Mouse (Mus musculus): ENCODE data around the gene Cct5.

Gene Cct5

GRCm38 (mm10) chr15:31601646-31602374 is at the start of gene Cct5, which contains the start of gene Fam173b:
Cct5 (minus strand) TSS chr15:31601804.
Fam173b (plus strand) TSS chr15:31601852.
- peak; percentile 97 for DNase-seq (ENCODE audit: extremely low read depth, low read depth)

- DNase-seq (ENCODE audit: extremely low read depth, low read depth) = no peak
Measured at GRCm38 (mm10) chr15:31650821-31651220, 49.2 kb upstream of the Cct5 start.

GRCm38 (mm10) chr15:31649691-31650090 is 48.1 kb upstream of the Cct5 start:
- DNase-seq (ENCODE audit: extremely low read depth, low read depth) = no peak

GRCm38 (mm10) chr15:31647851-31648569 is 46.4 kb upstream of the Cct5 start:
- no peak for DNase-seq (ENCODE audit: extremely low read depth, low read depth)

GRCm38 (mm10) chr15:31647225-31647624 is 45.6 kb upstream of the Cct5 start:
- no peak for DNase-seq (ENCODE audit: extremely low read depth, low read depth)

GRCm38 (mm10) chr15:31636091-31636595 is 34.5 kb upstream of the Cct5 start:
- no peak for DNase-seq (ENCODE audit: extremely low read depth, low read depth)

GRCm38 (mm10) chr15:31634582-31634981 is 33.0 kb upstream of the Cct5 start:
- DNase-seq (ENCODE audit: extremely low read depth, low read depth) = no peak

GRCm38 (mm10) chr15:31632478-31632877 is 30.9 kb upstream of the Cct5 start:
- no peak for DNase-seq (ENCODE audit: extremely low read depth, low read depth)

- DNase-seq (ENCODE audit: extremely low read depth, low read depth) = no peak
Measured at GRCm38 (mm10) chr15:31631396-31631858, 29.8 kb upstream of the Cct5 start.

- DNase-seq (ENCODE audit: extremely low read depth, low read depth) = no peak
Measured at GRCm38 (mm10) chr15:31629556-31629955, 28.0 kb upstream of the Cct5 start.

- DNase-seq (ENCODE audit: extremely low read depth, low read depth) = no peak
Measured at GRCm38 (mm10) chr15:31628180-31628579, 26.6 kb upstream of the Cct5 start.

GRCm38 (mm10) chr15:31627277-31628154 is 25.9 kb upstream of the Cct5 start:
- no peak for DNase-seq (ENCODE audit: extremely low read depth, low read depth)

GRCm38 (mm10) chr15:31619521-31619920 is 17.9 kb upstream of the Cct5 start:
- DNase-seq (ENCODE audit: extremely low read depth, low read depth) = no peak

- DNase-seq (ENCODE audit: extremely low read depth, low read depth) = no peak
Measured at GRCm38 (mm10) chr15:31617261-31617660, 15.7 kb upstream of the Cct5 start.

- DNase-seq (ENCODE audit: extremely low read depth, low read depth) = no peak
Measured at GRCm38 (mm10) chr15:31614666-31615065, 13.1 kb upstream of the Cct5 start.

- DNase-seq (ENCODE audit: extremely low read depth, low read depth) = peak; percentile 67
Measured at GRCm38 (mm10) chr15:31613826-31614453, 12.3 kb upstream of the Cct5 start.

GRCm38 (mm10) chr15:31611976-31612375 is 10.4 kb upstream of the Cct5 start:
- DNase-seq (ENCODE audit: extremely low read depth, low read depth) = no peak

GRCm38 (mm10) chr15:31611027-31611426 is 9.4 kb upstream of the Cct5 start:
- DNase-seq (ENCODE audit: extremely low read depth, low read depth) = no peak

GRCm38 (mm10) chr15:31606821-31607220 is 5.2 kb upstream of the Cct5 start:
- DNase-seq (ENCODE audit: extremely low read depth, low read depth) = no peak

- no peak for DNase-seq (ENCODE audit: extremely low read depth, low read depth)
Measured at GRCm38 (mm10) chr15:31603113-31603512, 1.5 kb upstream of the Cct5 start.

- DNase-seq (ENCODE audit: extremely low read depth, low read depth) = peak; percentile 66
Measured at GRCm38 (mm10) chr15:31602426-31602825, 822 bp upstream of the Cct5 start.

All from MEL-GATA-1-ER (cell line).